Mouse (Mus musculus) retina, adult 2 months (tissue): Measurements from ENCODE around the gene Hist1h4i.

Source experiments
- DNase-seq: peaks from one replicate; pipeline ENCODE4 v3.0.0-alpha.2; 2012; ENCODE audit warnings: low read depth, low spot score

Gene Hist1h4i

DNA sequence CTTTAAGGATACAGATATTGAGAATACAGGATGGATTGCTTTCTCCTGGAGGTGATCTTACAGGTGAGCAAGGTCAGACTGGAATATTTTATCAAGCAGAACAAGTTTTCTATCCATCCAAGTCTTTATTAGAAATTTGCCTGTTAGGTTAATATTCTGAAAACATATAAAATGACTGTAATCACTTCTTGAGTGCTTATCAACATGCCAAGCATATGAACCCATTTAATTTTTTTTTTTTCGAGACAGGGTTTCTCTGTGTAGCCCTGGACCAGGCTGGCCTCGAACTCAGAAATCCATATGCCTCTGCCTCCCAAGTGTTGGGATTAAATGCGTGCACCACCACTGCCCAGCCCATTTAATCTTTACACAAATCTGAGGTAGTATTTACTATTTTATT, 4.2 kb downstream of the Hist1h4i start:
- DNase-seq: no peak

DNA sequence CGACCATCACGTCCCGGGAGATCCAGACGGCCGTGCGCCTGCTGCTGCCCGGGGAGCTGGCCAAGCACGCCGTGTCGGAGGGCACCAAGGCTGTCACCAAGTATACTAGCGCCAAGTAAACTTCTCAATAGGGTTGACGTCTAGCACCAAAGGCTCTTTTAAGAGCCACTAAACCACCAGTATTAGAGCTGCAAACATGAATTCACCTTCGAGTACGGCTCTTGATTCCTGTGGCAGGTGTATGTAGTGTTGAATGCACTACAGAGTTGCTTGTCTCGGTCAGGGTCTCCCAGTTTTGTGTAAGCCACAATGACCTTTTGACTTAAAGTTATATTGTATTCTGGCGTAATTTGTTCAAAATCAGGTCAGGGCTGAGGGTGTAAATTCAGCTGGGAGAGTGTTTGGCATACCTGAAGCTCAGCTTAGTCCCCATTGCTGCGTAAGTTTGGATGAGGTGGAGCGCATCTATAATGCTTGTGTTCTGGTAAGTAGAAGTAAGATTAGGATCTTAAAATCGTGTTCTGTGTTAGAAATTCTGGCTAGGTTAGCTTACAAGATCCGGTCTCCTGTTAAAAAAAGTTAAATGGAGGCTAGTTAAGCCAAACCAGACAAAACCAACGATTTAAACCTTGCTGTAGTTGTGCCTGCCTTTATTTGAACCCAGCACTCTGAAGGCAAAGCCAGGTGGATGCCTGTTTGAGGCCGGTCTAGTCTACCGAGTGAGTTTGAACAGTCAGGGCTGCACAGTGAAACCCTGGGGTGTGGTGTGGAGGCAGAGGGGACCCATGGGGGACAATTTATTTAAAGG, 4.8 kb downstream of the Hist1h4i start:
- DNase-seq: no peak

DNA sequence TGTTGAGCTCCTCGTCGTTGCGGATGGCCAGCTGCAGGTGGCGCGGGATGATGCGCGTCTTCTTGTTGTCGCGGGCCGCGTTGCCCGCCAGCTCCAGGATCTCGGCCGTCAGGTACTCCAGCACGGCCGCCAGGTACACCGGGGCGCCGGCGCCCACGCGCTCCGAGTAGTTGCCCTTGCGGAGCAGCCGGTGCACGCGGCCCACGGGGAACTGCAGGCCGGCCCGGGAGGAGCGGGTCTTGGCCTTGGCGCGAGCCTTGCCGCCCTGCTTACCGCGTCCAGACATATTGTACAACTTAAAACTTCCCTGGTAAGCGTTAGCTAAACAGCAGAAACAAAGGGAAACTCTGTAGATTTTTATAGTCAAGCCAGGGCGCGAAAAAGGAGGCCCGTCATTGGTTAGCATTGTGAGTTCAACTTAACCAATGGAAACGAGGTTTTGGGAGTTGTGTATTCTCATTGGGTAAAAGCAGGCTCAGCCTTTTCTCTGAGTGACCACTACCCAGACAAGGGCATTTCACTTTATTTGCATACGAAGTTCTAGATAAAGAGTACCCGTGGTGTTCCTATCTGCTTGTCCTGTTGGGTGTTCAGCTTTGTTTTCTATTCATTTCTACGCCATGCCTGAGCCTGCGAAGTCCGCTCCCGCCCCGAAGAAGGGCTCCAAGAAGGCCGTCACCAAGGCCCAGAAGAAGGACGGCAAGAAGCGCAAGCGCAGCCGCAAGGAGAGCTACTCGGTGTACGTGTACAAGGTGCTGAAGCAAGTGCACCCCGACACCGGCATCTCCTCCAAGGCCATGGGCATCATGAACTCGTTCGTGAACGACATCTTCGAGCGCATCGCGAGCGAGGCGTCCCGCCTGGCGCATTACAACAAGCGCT, 5.7 kb downstream of the Hist1h4i start, which contains the start of the genes Hist1h2ah and Hist1h2bk:
Gene Hist1h2ah (minus strand): TSS at position 302 of the 882 bp plus-strand sequence.
Gene Hist1h2bk (plus strand): TSS at position 604 of the 882 bp plus-strand sequence.
- peak; percentile 78 for DNase-seq

DNA sequence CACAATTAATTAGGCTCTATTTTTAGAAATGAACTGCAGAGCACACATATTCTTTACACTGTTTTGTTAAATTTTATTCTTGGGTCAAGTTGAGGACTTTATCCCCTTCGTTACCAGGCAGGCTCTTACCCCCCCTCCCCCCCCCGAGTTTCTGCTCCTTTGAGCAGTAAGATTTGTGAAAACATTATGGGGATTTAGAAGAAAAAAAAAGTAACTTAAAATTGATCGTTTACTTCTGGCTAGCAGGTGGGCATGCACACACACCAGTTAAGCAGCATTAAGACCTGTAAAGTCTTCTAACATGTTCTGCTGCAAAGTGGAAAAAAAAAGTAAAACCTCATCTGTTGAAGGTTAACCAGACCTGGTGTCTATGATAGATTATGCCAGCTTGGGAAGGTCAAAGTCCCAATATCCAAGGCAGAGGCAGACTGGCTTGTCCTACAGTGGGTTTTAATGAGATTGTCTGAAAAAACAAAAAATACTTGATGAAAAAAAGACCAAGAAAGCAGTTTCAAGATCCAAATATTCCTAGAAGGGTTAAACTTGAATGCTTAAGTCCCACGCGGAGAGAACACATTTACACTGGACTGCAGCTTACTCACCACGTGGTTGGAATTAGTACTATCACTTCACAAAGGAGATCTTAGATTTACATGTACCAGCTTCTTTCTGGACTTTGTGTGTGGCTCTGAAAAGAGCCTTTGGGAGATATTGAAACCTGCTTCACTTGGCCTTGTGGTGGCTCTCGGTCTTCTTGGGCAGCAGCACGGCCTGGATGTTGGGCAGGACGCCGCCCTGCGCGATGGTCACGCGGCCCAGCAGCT, 6.5 kb downstream of the Hist1h4i start:
- no peak for DNase-seq

DNA sequence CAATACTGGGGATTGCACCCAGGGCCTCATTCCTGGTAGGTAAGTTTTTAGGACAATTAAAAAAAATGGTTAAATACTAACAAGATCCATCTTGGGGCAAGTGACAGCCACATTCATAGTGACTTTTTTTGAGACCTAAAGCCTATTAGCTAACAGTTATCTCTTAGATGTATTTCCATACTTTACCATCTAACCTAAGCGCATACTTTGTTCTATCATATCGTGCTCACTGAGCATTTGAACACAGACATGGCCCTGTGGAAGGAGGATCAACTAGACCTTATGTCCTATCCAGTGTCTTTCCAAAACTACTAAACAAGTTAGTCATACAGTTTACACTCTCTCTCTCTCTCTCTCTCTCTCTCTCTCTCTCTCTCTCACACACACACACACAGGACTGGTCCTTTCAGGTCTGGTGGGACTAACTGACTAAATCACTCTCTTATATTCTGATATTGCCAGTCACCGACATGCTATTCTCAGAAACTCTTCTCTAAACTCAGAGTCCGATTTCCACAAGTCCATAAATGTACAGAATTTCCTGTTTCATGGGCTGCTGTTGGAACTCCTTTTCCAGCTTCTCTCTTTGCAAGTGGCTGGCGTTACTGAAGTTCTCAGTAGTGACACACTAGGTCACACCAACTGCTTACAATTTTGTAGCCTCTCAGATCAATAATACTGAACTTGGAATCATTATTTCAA, 7.3 kb downstream of the Hist1h4i start:
- no peak for DNase-seq

DNA sequence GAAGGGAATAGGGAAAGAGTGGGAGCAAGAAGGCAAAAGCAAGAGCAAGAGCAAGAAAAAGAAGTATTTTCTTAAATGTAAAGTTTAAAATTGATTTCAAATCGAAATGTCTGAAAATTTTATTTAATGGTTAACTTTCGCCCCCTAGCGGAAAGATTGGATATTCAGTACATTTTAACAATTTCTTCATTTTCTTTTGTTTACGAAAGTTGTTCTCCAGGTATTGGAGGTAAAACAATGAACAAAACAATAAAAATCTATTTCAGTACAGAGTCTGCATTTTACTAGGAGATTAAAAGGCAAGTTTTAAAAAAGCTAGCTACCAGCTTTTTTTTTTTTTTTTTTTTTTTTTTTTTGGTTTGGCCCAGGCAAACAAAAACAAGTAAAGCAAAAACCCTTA, 10.7 kb downstream of the Hist1h4i start:
- DNase-seq: no peak

DNA sequence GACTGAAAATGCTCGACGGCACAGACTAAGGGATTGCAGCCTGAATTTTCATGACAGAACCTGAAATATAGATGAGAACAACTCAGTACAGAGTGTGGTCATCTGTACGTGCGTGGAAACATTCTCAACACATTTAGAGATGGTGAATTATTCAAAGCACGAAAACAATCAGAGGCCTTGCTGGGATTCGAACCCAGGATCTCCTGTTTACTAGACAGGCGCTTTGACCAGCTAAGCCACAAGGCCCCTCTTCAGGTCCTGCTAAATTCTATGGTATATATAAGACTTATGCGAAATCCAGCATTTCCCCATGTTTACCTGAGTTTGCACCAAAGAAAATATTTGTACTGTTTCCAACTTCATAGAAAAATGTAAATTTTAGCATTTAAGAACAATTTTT, 11.2 kb downstream of the Hist1h4i start:
- DNase-seq: no peak

DNA sequence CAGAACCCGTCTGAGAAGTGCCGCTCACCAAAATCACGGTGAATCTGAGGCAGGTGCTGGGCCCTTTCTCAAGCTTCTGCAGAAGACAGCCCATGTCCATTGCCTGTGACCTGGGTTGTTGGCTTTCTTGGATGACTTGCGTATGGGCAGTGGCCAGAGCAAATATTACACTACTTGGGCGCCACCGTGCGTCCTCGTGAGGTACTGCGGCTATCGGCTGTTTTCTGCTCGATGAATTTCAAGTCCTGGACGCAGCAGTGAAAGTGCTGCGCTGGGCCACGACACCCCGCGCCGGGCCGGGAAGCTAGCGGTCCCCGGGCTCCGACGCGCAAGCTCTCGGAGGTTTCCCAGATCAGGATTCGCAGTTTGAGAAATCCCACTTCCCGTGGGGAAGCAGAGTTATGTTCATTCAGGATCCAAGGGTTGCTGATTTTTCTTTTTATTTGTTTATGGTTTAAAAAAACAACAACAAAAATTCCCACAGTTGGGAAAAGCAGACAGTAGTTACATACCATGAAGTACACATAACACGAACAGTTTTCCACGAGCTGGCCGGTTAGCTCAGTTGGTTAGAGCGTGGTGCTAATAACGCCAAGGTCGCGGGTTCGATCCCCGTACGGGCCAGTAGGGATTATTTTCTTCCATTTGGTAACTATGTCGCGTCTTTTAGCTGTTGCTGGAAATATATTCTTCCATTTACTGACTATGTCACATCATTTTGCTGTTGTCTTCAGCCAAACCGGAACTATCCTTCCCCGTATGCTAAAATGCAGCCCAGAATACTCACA, 12.3 kb downstream of the Hist1h4i start:
- DNase-seq: peak; percentile 77

DNA sequence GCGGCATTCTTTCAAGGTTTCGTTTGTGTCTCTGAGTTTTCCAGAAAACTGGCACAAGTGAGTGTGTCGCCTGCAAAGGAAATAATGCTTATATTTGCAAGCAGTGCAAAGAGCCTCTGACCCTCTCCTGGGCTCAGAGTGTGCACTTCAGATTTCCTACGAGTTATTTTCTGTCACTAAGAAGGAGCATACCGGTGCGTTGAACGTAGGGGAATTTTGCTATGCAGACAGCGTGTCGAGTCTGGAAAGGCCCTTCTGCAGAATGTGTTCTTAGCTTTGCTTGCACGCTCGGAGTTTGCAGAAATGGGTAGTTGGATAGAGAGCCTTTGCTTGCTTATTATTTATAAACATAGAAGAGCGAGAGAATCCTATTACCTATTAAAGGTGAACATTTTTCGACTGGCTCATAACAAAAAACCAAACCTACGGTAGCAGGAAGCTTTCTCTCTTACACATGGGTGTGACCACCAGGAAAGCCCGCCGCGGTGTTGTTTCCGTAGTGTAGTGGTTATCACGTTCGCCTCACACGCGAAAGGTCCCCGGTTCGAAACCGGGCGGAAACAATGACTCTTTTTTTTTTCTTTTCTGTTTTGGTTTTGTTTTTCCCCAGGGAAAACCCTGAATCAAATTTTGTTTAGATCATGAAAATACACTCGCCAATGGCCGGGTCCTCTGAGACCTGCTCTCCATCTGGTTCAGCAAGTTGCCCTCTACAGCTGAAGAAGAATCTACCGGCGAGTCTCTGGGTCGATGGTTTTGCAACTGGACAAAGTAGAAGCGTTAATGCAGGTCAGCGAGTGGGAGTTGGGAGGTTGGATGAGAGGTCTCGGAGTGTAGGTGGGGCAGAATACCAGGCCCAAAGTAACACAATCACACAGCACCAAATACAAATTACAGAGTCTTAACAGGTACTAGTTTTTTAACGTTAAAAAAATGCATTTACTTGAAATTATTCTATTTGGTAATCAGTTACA, 14.8 kb downstream of the Hist1h4i start:
- no peak for DNase-seq

DNA sequence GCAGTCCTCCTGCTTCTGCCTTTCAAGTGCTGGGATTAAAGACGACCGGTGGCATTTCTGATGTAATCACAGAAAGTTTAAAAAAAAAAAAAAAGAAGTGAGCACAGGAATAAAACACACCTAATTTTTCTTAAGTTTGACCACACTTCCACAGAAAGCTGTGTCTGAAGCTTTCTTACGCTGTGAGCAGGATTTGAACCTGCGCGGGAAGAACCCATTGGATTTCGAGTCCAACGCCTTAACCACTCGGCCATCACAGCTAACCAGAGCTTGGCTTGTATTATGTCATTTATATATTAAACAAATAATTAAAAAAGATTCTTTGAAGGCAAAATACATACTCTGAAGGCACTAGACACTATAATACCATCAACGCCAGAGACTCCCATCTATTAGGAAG, 18.9 kb downstream of the Hist1h4i start:
- DNase-seq: no peak

DNA sequence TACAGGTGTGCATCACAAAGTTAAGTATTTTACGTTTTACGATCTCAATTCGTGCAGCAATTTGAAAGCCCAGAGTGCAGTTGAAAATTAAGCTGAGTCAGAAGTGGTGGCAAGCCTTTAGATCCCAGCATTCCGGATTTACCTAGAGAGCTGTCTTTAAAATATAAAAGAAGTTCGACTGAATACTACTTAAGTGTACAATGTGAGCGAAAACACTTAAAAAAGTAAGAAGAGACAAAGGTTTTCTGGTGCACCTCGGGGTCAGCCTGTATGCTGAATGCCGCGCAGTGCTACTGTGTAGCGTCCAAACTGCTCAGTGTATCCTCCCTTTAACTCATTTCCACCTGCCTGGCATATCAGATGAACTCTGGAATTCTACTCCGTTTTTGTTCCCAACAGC, 19.6 kb downstream of the Hist1h4i start:
- DNase-seq: no peak

DNA sequence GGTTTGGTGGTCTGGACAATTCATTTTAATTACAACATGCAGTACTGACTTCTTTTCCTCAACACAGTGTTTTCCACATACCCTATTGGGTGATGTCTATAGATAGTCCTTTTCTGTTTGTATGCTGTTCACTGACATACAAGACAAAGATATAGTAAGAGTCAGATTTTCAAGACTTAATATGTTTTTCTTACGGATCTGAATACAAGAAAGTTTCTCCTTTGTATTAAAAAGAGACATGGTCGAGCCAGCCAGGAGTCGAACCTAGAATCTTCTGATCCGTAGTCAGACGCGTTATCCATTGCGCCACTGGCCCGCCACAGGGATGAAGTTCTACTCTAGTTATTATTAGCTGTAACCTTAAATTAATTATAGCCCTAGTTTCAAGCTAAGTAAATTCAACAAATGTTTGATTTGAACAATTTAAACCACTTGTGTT, 20.2 kb downstream of the Hist1h4i start:
- DNase-seq: no peak

DNA sequence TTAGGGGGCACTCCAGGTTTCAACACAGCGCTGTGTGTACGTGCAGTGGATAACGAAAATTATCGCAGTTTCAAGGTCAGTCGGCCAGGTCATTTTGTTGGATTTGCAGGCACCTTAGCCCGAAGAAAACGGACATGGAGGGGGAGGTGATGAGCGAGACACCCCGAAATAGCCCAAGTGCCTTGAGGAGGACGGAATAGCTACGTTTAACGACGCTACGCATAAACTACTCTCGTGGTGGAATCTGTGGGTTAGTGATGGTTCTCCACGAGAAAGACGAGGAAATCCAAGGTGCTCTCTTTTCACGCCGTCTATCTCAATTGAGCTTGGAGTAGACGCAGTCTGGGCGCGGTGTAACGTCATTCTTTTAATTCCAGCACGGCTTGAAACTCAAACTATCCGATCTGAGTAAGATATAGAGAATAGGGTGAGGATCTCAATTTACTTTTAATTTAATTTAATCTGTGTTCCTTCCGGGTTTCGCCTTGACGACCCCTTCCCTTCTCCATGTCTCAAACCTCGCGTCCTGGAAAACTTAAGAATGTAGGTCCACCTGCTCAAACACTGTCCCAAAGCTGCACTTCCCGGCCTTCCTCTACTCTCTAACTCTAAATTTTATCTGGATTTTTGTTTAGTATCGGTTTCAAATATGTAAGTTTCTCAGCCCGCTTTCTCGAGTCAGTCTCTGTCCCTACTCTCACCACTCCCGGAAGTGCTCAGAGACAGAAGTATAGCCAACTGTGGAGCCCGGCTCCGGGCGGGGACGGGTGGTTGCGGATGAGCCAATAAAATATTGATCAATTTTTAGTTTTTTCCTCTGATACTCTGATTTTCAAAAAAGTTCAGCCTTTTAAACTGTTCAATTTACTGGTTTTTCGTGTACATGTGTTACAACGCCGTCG, 21.0 kb downstream of the Hist1h4i start:
- DNase-seq: no peak

DNA sequence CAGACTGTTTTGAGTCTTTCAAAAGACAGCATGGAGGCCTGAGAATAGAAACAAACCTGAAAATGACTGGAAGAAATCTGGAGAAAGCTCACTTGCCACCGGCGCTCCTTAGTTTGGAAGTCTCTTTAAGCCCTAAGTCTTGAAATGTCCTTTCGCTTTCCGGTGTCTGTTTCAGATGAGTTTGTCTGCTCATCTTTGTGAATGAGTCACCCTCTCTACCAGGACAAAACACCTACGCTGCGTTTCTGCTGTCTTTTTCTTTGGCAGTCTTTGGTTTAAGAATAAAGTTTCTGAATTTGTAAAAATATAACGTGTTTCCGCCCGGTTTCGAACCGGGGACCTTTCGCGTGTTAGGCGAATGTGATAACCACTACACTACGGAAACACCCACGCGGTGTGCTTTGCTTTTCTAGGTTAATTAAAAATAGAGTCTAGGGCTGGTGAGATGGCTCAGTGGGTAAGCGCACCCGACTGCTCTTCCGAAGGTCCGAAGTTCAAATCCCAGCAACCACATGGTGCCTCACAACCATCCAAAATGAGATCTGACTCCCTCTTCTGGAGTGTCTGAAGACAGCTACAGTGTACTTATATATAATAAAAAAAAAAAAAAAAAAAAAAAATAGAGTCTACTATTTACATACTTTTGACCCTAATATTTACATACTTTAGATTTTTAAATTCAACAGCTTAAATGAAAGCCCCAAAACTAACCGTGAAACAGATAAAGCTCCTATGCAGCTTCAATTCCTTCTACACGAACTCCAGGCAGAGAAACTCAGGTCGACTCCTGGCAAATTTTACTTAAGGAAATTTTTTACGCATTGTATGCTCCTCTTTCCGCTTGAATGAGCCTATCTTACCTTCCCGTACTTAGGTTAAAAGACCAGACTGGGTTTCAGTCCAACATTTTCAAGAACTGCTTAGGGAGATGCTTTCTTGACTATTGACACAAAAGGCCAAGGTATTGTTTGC, 25.4 kb downstream of the Hist1h4i start:
- DNase-seq: no peak

DNA sequence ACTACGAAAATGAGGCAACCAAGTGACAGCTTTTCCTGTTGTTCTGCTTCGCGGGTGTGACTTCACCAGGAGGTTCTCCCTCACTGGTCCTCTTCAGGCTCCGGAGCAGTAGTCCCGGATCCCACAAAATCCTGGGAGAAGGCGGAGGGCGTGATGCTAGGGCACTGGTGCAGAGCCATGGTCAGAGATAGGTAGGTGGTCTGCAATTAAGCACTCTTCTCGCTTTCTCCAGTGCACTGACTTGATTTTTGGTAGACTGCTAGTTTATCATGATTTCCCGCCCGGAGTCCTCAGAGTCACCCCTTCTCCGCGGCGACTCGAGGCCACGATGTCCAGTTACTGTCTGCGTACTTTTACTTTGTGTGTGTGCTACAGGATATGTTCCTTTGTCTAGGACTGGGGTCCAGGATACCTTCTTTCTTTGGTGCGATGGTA, 26.7 kb downstream of the Hist1h4i start:
- no peak for DNase-seq

DNA sequence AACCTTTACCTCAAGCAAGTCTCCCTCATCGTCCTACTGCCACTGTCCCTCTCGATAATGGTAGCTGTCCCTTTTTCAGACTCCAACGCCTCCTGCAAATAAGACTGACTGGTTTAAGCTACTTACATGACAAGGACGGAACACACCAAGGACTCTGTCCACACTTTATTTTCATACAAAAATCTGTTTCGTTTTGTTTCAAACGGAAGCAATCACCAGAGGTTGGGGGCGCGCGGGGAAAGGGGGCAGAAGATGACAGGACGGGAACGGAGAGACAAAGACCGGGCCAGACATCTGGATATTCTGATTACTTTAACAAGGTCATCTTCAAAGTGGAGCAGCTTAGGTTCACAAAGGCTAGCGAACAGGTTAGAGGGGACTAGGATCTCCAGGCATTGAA, 27.4 kb downstream of the Hist1h4i start:
- DNase-seq: no peak

DNA sequence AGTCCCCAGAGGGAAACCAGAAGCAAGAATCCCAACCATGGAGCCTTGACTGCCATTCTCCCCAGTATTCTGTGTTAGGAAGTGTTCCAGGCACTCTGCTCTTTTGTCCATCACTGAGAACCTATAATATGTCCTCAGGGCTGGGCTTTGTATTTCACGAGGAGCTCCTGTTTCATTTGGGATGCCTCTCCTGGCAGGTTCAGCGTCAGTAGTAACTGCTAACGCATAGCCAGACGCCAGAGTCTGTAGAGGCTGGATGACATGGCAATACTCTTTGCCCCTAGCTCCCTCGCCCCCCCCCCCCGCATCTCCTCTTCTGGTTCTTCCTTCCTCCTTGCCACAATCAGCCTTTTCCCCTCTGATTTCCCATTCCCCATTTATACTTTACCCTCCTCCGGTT, 31.5 kb downstream of the Hist1h4i start, which contains the start of gene Prss16:
Gene Prss16 (minus strand): TSS at position 101 of the 400 bp plus-strand sequence.
- DNase-seq: no peak
